In the genomic region with DNA sequence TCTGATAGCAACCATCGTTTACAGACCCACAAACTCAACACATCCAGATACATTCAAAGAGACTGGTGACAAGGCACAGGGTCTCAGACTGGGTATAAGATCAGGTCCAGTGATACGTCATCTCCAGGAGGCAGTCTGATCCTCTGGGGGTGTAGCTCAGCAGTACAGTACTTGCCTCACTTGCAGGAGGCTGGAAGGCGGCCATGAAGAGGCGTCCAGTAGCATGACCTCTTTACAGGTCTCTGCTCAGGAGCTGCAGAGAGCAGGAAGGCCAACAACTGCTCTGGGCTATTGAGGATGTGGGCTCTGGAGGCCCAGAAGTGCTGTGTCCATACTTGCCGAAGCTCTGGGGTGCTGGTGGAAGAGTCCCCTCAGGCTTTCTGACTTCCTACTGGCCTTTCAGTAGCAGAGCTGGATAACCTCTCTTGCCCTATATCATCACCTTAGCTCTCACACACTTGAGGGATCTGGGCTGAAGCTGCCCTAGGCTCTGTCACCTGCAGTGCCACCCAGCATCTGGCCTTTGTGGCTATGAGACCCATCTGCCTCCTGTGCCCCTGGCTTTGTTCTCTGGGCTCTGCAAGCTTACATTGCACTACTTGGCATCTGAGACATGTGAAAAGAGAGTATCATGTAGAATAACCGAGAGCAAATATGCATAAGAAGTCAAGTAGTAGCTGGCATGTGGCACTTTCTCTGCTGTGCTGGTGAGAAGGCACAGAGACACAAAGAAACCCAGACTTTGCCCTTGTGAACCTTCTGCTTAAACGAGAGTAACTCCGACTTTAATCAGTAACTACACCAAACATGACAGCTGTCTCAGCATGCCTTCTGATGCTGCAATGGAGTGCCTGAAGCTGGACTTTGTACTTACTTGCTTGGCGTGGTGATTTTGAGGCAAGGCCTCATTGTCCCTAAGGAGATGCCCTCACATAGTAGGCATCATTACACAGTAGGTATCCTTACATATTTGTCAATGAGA, we compare ENCODE assay signal across 16 mouse cellular contexts.
DNase-seq lines count a peak whose midpoint lies in the region; ATAC-seq and TF ChIP-seq lines count a peak whose summit lies in the region.
"Had no signal": no experiment of that assay in that cellular context is flagged by ENCODE, and none has a peak within 500 bp of the region (broad histone marks: within the 10 kb centered on the region; RNA-seq: fewer than 3 reads in every experiment).

No protein-coding gene starts in this region.

- TF ChIP-seq CTCF in lung, embryonic 14.5 days (IDR thresholded peaks at IDR 0.05; ENCODE audit: low read depth) = no peak
- TF ChIP-seq CTCF in lung, postnatal 0 days (IDR thresholded peaks at IDR 0.05) = no peak

- 56% methylated on average over 9 of the region's 9 CpGs for WGBS in lung, embryonic 14.5 days
- WGBS in lung, postnatal 0 days = 65% methylated on average over 9 of the region's 9 CpGs
- WGBS in kidney, embryonic 15.5 days = 68% methylated on average over 9 of the region's 9 CpGs
- 60% methylated on average over 9 of the region's 9 CpGs for WGBS in liver, embryonic 16.5 days (ENCODE audit: insufficient replicate concordance)
- WGBS in midbrain, embryonic 14.5 days = 83% methylated on average over 9 of the region's 9 CpGs

- ATAC-seq in lung, embryonic 14.5 days (ENCODE audit: insufficient read depth) = 0 out of 2 replicates have a peak, but pooled peaks have one; percentile 18
- ATAC-seq in lung, postnatal 0 days = no peak
- ATAC-seq in kidney, embryonic 15.5 days (replicated peaks; ENCODE audit: low FRiP score) = 0 out of 2 replicates have a peak, but pooled peaks have one; percentile 40
- peak; percentile 46; the same call in 1 of the 2 replicates for ATAC-seq in liver, embryonic 16.5 days (ENCODE audit: low read depth)
- ATAC-seq in midbrain, embryonic 14.5 days (ENCODE audit: low FRiP score, low TSS enrichment) = no peak
- ATAC-seq in inflammation-experienced regulatory T-cells, adult 6 months = no peak
- ATAC-seq: forebrain, embryonic 15.5 days had no signal

- H3K4me1 ChIP-seq in lung, embryonic 14.5 days (ENCODE audit: insufficient read depth) = peaks cover 3% of the 10 kb centered on the region; the same call in 1 of the 2 replicates
- H3K4me1 ChIP-seq in lung, postnatal 0 days (ENCODE audit: insufficient read depth, low read depth, low read length) = 0 out of 2 replicates have a peak, but pooled peaks cover 5% of the 10 kb centered on the region
- peaks cover 14% of the 10 kb centered on the region for H3K4me1 ChIP-seq in kidney, embryonic 15.5 days
- peaks cover 13% of the 10 kb centered on the region for H3K4me1 ChIP-seq in liver, embryonic 16.5 days (ENCODE audit: control insufficient read depth, low read depth, low read length)
- no peaks in the 10 kb centered on the region for H3K4me1 ChIP-seq in midbrain, embryonic 14.5 days (ENCODE audit: control insufficient read depth, insufficient read depth, low read length)
- H3K4me1 ChIP-seq: embryonic facial prominence, embryonic 15.5 days; forebrain, embryonic 15.5 days had no signal

- no peak for DNase-seq in lung, embryonic 14.5 days
- DNase-seq in lung, postnatal 0 days (ENCODE audit: low spot score) = no peak
- no peak for DNase-seq in midbrain, embryonic 14.5 days
- DNase-seq in cerebellum, postnatal 36 days = no peak
- DNase-seq: adrenal gland, postnatal 36 days; gastrocnemius, adult 2 months; heart, postnatal 36 days; layer of hippocampus, postnatal 36 days; lung, postnatal 14 days; right cerebral cortex, postnatal 25 days had no signal

- no peaks in the 10 kb centered on the region for H3K27me3 ChIP-seq in lung, embryonic 14.5 days (ENCODE audit: insufficient read depth, low read length)
- H3K27me3 ChIP-seq in lung, postnatal 0 days (replicated peaks; ENCODE audit: insufficient read depth, low read length) = no peaks in the 10 kb centered on the region
- H3K27me3 ChIP-seq in kidney, embryonic 15.5 days = no peaks in the 10 kb centered on the region
- no peaks in the 10 kb centered on the region for H3K27me3 ChIP-seq in liver, embryonic 16.5 days (ENCODE audit: control insufficient read depth, insufficient read depth, low read depth, low read length)
- H3K27me3 ChIP-seq in midbrain, embryonic 14.5 days (ENCODE audit: control insufficient read depth, insufficient read depth, low read length) = no peaks in the 10 kb centered on the region
- H3K27me3 ChIP-seq: embryonic facial prominence, embryonic 15.5 days; forebrain, embryonic 15.5 days; limb, embryonic 12.5 days had no signal

- TF ChIP-seq EP300 in lung, postnatal 0 days (IDR thresholded peaks at IDR 0.05) = no peak

- no peaks in the 10 kb centered on the region for H3K36me3 ChIP-seq in lung, embryonic 14.5 days (ENCODE audit: insufficient read depth)
- no peaks in the 10 kb centered on the region for H3K36me3 ChIP-seq in lung, postnatal 0 days (ENCODE audit: insufficient read depth, low read length)
- H3K36me3 ChIP-seq in kidney, embryonic 15.5 days = no peaks in the 10 kb centered on the region
- H3K36me3 ChIP-seq in liver, embryonic 16.5 days (ENCODE audit: control insufficient read depth, insufficient read depth) = no peaks in the 10 kb centered on the region
- H3K36me3 ChIP-seq in midbrain, embryonic 14.5 days (ENCODE audit: control insufficient read depth, insufficient read depth, low read length) = no peaks in the 10 kb centered on the region
- H3K36me3 ChIP-seq: embryonic facial prominence, embryonic 15.5 days; forebrain, embryonic 15.5 days; limb, embryonic 12.5 days had no signal

- no peaks in the 10 kb centered on the region for H3K9me3 ChIP-seq in lung, embryonic 14.5 days (ENCODE audit: low read depth, low read length)
- no peaks in the 10 kb centered on the region for H3K9me3 ChIP-seq in lung, postnatal 0 days (ENCODE audit: low read length)
- H3K9me3 ChIP-seq in kidney, embryonic 15.5 days (replicated peaks) = no peaks in the 10 kb centered on the region
- no peaks in the 10 kb centered on the region for H3K9me3 ChIP-seq in liver, embryonic 16.5 days (replicated peaks; ENCODE audit: control insufficient read depth, low read length)
- H3K9me3 ChIP-seq in midbrain, embryonic 14.5 days (ENCODE audit: control insufficient read depth, low read length) = no peaks in the 10 kb centered on the region
- H3K9me3 ChIP-seq: embryonic facial prominence, embryonic 15.5 days; forebrain, embryonic 15.5 days; limb, embryonic 12.5 days had no signal

- no peak overlapping the region for H3K9ac ChIP-seq in lung, embryonic 14.5 days
- no peak overlapping the region for H3K9ac ChIP-seq in lung, postnatal 0 days (replicated peaks; ENCODE audit: low read depth)
- H3K9ac ChIP-seq in kidney, embryonic 15.5 days = no peak overlapping the region
- H3K9ac ChIP-seq in liver, embryonic 16.5 days (ENCODE audit: low read depth, low read length) = no peak overlapping the region
- H3K9ac ChIP-seq in midbrain, embryonic 14.5 days (replicated peaks; ENCODE audit: low read length) = no peak overlapping the region
- H3K9ac ChIP-seq: embryonic facial prominence, embryonic 15.5 days; forebrain, embryonic 15.5 days; limb, embryonic 12.5 days had no signal

- peak overlapping the region; percentile 24; the same call in 1 of the 2 replicates for H3K27ac ChIP-seq in lung, embryonic 14.5 days (ENCODE audit: low read depth)
- H3K27ac ChIP-seq in lung, postnatal 0 days (ENCODE audit: low read length) = no peak overlapping the region
- H3K27ac ChIP-seq in kidney, embryonic 15.5 days = peak overlapping the region; percentile 43
- H3K27ac ChIP-seq in liver, embryonic 16.5 days (ENCODE audit: low read length) = no peak overlapping the region
- no peak overlapping the region for H3K27ac ChIP-seq in midbrain, embryonic 14.5 days (replicated peaks; ENCODE audit: low read depth, low read length)
- H3K27ac ChIP-seq: embryonic facial prominence, embryonic 15.5 days; forebrain, embryonic 15.5 days; gastrocnemius, adult 2 months; limb, embryonic 12.5 days had no signal

- no peak overlapping the region for H3K4me3 ChIP-seq in lung, embryonic 14.5 days (ENCODE audit: low read depth, low read length)
- no peak overlapping the region for H3K4me3 ChIP-seq in lung, postnatal 0 days (ENCODE audit: low read depth, low read length)
- H3K4me3 ChIP-seq in kidney, embryonic 15.5 days (replicated peaks) = no peak overlapping the region
- H3K4me3 ChIP-seq in liver, embryonic 16.5 days (ENCODE audit: low read depth, low read length) = no peak overlapping the region
- no peak overlapping the region for H3K4me3 ChIP-seq in midbrain, embryonic 14.5 days (replicated peaks; ENCODE audit: low read depth, low read length)
- H3K4me3 ChIP-seq: embryonic facial prominence, embryonic 15.5 days; forebrain, embryonic 15.5 days; gastrocnemius, adult 2 months; limb, embryonic 12.5 days had no signal

- no peak overlapping the region for H3K4me2 ChIP-seq in lung, embryonic 14.5 days
- H3K4me2 ChIP-seq in lung, postnatal 0 days (replicated peaks; ENCODE audit: low read depth, low read length) = no peak overlapping the region
- H3K4me2 ChIP-seq in kidney, embryonic 15.5 days = no peak overlapping the region
- H3K4me2 ChIP-seq in liver, embryonic 16.5 days (ENCODE audit: low read depth, low read length) = no peak overlapping the region
- H3K4me2 ChIP-seq in midbrain, embryonic 14.5 days (ENCODE audit: low read length) = no peak overlapping the region
- H3K4me2 ChIP-seq: embryonic facial prominence, embryonic 15.5 days; forebrain, embryonic 15.5 days; limb, embryonic 12.5 days had no signal

Comparison
In these comparisons a context has a peak if more than half of its experiments do, and no peak if none do; other contexts are left out.
1. ATAC-seq: peak in lung, embryonic 14.5 days (single experiment), kidney, embryonic 15.5 days (single experiment) and liver, embryonic 16.5 days (single experiment); none in lung, postnatal 0 days (single experiment), midbrain, embryonic 14.5 days (single experiment) and inflammation-experienced regulatory T-cells, adult 6 months (single experiment).
2. H3K27ac ChIP-seq: peak in lung, embryonic 14.5 days (single experiment) and kidney, embryonic 15.5 days (single experiment); none in lung, postnatal 0 days (single experiment), liver, embryonic 16.5 days (single experiment) and midbrain, embryonic 14.5 days (single experiment).